ENCODE assay signal across 22 mouse cellular contexts in genomic region chr3:113696518-113696917, GRCm38 (mm10).
DNase-seq lines count a peak whose midpoint lies in the region; ATAC-seq and TF ChIP-seq lines count a peak whose summit lies in the region.
"Had no signal": no experiment of that assay in that cellular context is flagged by ENCODE, and none has a peak within 500 bp of the region (broad histone marks: within the 10 kb centered on the region; RNA-seq: fewer than 3 reads in every experiment).

No protein-coding gene starts in this region.

- H3K9ac ChIP-seq in forebrain, embryonic 12.5 days: no peak overlapping the region
- no peak overlapping the region for H3K9ac ChIP-seq in forebrain, embryonic 14.5 days (ENCODE audit: low read length)
- H3K9ac ChIP-seq: embryonic facial prominence, embryonic 15.5 days; heart, embryonic 15.5 days; hindbrain, embryonic 14.5 days had no signal

- peak; percentile 79; the same call in 1 of the 2 replicates for ATAC-seq in forebrain, embryonic 12.5 days (ENCODE audit: low FRiP score)
- ATAC-seq in forebrain, embryonic 14.5 days: no peak
- ATAC-seq: intestine, embryonic 16.5 days had no signal

- no peak overlapping the region for H3K4me2 ChIP-seq in forebrain, embryonic 12.5 days
- no peak overlapping the region for H3K4me2 ChIP-seq in forebrain, embryonic 14.5 days (ENCODE audit: low read length)
- H3K4me2 ChIP-seq: embryonic facial prominence, embryonic 15.5 days; heart, embryonic 11.5 days; heart, embryonic 15.5 days; hindbrain, embryonic 14.5 days had no signal

- H3K27ac ChIP-seq in forebrain, embryonic 12.5 days: no peak overlapping the region
- H3K27ac ChIP-seq in forebrain, embryonic 14.5 days (ENCODE audit: low read depth, low read length): no peak overlapping the region
- no peak overlapping the region for H3K27ac ChIP-seq in left cerebral cortex, adult 2 months
- H3K27ac ChIP-seq: embryonic facial prominence, embryonic 15.5 days; forebrain, embryonic 10.5 days; heart, adult 2 months; heart, embryonic 15.5 days; hindbrain, embryonic 10.5 days; hindbrain, embryonic 14.5 days had no signal

- TF ChIP-seq CTCF in left cerebral cortex, adult 2 months (IDR thresholded peaks at IDR 0.05): no peak

- DNase-seq in forebrain, embryonic 14.5 days (ENCODE audit: low spot score): no peak
- DNase-seq in embryo, embryonic 11 days: peak; percentile 6
- peak; percentile 25 for DNase-seq in retina, embryonic 14.5 days (ENCODE audit: low spot score)
- DNase-seq in cerebellum, postnatal 10 days: no peak
- no peak for DNase-seq in left cerebral cortex, adult 2 months (ENCODE audit: extremely low spot score in 1 of 2, low spot score in 2 of 2)
- DNase-seq: adrenal gland, adult 8-10 months; adrenal gland, postnatal 36 days; cerebellum, adult 11 months; cerebellum, adult 8-10 months; cerebellum, postnatal 25 days; gastrocnemius, postnatal 10 days; heart, adult 2 months; kidney, adult 2 months had no signal

- H3K4me3 ChIP-seq in forebrain, embryonic 12.5 days (replicated peaks): no peak overlapping the region
- no peak overlapping the region for H3K4me3 ChIP-seq in forebrain, embryonic 14.5 days (ENCODE audit: low read depth, low read length)
- no peak overlapping the region for H3K4me3 ChIP-seq in left cerebral cortex, adult 2 months
- H3K4me3 ChIP-seq: embryonic facial prominence, embryonic 15.5 days; erythroblast, embryonic 14.5 days; forebrain, embryonic 10.5 days; heart, adult 2 months; heart, embryonic 15.5 days; hindbrain, embryonic 10.5 days had no signal

- H3K4me1 ChIP-seq in forebrain, embryonic 12.5 days: no peaks in the 10 kb centered on the region
- no peaks in the 10 kb centered on the region for H3K4me1 ChIP-seq in forebrain, embryonic 14.5 days (ENCODE audit: control insufficient read depth, insufficient read depth, low read length)
- H3K4me1 ChIP-seq: embryonic facial prominence, embryonic 15.5 days; heart, embryonic 15.5 days; hindbrain, embryonic 10.5 days had no signal

- no peaks in the 10 kb centered on the region for H3K36me3 ChIP-seq in forebrain, embryonic 12.5 days (replicated peaks)
- no peaks in the 10 kb centered on the region for H3K36me3 ChIP-seq in forebrain, embryonic 14.5 days (ENCODE audit: control insufficient read depth, insufficient read depth, low read length)
- H3K36me3 ChIP-seq: embryonic facial prominence, embryonic 15.5 days; forebrain, embryonic 10.5 days; heart, embryonic 15.5 days; hindbrain, embryonic 10.5 days had no signal

- no peaks in the 10 kb centered on the region for H3K9me3 ChIP-seq in forebrain, embryonic 12.5 days
- no peaks in the 10 kb centered on the region for H3K9me3 ChIP-seq in forebrain, embryonic 14.5 days (replicated peaks; ENCODE audit: control insufficient read depth, low read length)
- H3K9me3 ChIP-seq: embryonic facial prominence, embryonic 15.5 days; forebrain, embryonic 10.5 days; heart, embryonic 15.5 days; hindbrain, embryonic 10.5 days had no signal

- intact Hi-C loops in left cerebral cortex, adult 2 months (cut with DNase I): no loop called here

- H3K27me3 ChIP-seq in forebrain, embryonic 12.5 days: no peaks in the 10 kb centered on the region
- H3K27me3 ChIP-seq in forebrain, embryonic 14.5 days (replicated peaks; ENCODE audit: control insufficient read depth, insufficient read depth, low read length): no peaks in the 10 kb centered on the region
- H3K27me3 ChIP-seq: embryonic facial prominence, embryonic 15.5 days; heart, embryonic 15.5 days had no signal

- WGBS in forebrain, embryonic 12.5 days: 16% methylated on average over 5 of the region's 5 CpGs
- 14% methylated on average over 5 of the region's 5 CpGs for WGBS in forebrain, embryonic 14.5 days

Comparison
In these comparisons a context has a peak if more than half of its experiments do, and no peak if none do; other contexts are left out.
1. DNase-seq: peak in embryo, embryonic 11 days (single experiment) and retina, embryonic 14.5 days (single experiment); none in forebrain, embryonic 14.5 days (single experiment), cerebellum, postnatal 10 days (0 of 2) and left cerebral cortex, adult 2 months (0 of 2).